Mouse (Mus musculus): ENCODE results near the gene Efhc1.

GRCm38 (mm10) chr1:20984103-20984502, 32.7 kb downstream of the Efhc1 start:
- TF ChIP-seq UBTF (IDR thresholded peaks at IDR 0.05; ENCODE audit: borderline replicate concordance, insufficient read depth, low read depth, low read length) (no peak), CTCF (IDR thresholded peaks at IDR 0.05 in 2 of 3, conservative IDR thresholded peaks at IDR 0.05 in 1 of 3; ENCODE audit: control insufficient read depth in 1 of 3, insufficient read depth in 1 of 3, low read depth in 2 of 3, low read length in 3 of 3, poor library complexity in 1 of 3, severe bottlenecking in 1 of 3) (no peak), POLR2A (IDR thresholded peaks at IDR 0.05; ENCODE audit: control insufficient read depth in 1 of 2, insufficient read depth in 1 of 2, low read depth in 1 of 2, low read length in 2 of 2, poor library complexity in 1 of 2) (no peak), USF1 (IDR thresholded peaks at IDR 0.05; ENCODE audit: low read depth, low read length) (no peak), NELFE (IDR thresholded peaks at IDR 0.05; ENCODE audit: low read depth, low read length) (no peak), RCOR1 (IDR thresholded peaks at IDR 0.05; ENCODE audit: low read depth, low read length) (no peak), EP300 (IDR thresholded peaks at IDR 0.05; ENCODE audit: low read depth in 1 of 2, low read length in 2 of 2) (no peak), HCFC1 (IDR thresholded peaks at IDR 0.05; ENCODE audit: low read depth, low read length) (no peak), ZC3H11A (IDR thresholded peaks at IDR 0.05; ENCODE audit: low read depth, low read length) (no peak)
